Mouse (Mus musculus) CH12F3 (cell line): Measurements from ENCODE around the gene Hspb7.

Experiments used
- in situ Hi-C: fragments of 300-500 bp; cut with MboI; formaldehyde crosslinking; loops from 2 replicates; pipeline ENCODE4 v1.14.3; 2020; ENCODE audit warnings: low sequenced_read_pairs

Gene Hspb7

DNA sequence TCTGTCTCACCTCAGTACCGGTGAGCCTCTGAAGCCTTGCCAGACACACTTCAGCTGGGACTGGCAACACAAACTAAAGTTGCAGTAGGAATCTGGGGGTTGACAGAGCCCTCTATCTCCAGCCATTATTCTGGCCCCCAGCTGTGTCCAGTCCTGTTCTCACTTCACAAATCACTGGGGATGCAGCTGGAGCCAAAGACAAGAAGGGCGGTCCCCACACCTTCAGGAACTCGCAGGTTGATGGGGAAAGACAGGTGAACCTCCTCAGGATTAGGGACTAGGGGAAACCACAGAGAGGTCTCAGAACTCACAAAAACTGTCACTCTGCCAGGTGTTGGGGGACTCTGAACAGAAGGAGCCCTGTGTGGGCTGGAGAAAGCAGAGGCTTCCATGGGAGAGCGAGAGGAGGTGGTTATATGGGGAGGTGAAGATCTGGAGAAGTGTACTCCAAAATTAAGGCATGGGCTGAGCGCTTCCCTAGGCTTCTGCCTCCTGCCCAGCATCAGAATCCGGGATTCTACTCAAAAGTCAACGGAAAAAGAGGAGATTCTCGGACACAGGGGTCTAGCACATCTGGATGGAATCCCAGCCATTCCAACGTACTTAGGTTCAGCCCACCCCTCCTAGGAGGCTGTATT is at the start of gene Hspb7:
Gene Hspb7, plus strand, starts transcription at position 588 of the 638 bp plus-strand sequence.
- in situ Hi-C loops, result no loop called here

DNA sequence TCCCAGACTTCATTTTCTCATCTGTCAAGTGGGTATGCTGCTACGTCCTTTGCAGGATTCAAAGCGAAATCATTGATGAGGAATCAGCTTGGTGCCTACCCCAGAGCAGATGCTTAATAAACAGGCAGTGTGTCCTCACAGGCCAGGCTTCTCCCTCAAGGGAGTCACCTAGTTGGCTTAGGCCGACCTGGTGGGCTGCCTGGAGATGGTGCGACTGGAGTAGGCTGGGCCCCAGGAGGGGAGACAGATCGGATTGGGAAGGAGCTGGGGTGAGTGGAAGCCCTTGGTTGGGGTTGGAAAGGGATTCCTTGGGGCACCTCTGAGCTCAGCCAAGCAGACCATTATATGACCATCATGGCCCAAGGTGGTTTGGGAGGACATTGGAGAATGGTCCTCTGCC is 48.2 kb upstream of the Hspb7 start:
- in situ Hi-C loops, result no loop called here

DNA sequence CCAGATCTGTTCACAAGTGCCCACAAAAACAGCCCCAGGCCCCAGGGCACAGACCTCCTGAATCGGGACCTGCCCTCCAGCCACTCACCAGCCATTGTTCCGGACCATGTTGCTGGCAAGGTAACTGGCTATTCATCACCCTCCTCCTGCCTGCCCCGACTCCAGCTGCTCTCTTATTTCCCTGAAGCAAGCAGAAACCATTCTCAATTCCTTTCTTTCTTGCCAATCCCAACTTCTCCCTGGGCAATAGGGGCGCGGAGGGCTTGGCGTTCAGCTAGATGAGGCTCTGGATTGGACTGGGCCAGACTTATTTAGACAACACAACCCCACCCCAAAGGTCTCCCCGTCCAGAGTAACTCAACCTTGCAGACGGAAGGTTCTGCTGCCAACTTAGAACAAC is 40.9 kb upstream of the Hspb7 start:
- in situ Hi-C loops, result no loop called here

DNA sequence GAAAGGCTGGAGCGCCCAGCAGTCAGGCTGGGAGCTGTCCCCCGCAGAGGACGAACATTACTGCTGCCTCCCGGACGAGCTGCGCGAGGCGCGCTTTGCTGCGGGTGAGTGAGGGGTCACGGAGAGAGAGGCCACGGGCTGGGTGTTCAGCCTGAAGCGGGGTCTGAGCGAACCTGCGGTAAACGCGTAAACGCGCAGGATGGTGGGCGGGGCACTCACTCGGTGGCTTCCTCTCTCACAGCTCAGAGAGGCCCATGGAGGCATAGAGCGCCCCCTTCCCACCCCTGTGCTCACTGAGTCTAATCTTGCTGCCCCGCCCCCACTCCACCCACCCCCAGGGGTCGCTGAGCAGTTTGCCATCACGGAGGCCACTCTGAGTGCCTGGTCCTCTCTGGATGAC is 38.2 kb upstream of the Hspb7 start:
- in situ Hi-C loops, result no loop called here

DNA sequence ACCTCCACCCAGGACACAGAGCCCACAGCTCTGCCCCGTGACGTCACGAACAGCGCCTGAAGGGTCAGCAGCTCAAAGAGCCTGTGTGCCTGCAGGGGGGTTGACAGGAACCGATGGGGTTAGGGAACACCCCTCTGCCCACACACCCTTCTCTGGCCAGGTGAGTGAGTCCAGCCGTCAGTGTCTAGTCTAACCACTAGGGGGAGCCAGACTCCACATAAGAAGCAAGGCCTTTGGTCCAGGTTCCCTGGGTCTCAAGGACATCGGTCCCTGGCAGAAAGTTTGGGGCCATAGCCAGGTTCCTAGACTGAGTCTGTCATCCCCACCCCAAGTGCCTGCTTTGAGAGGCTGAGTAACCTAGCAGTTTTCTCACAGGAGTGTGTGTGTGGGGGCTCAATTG is 35.3 kb upstream of the Hspb7 start:
- in situ Hi-C loops, result no loop called here

DNA sequence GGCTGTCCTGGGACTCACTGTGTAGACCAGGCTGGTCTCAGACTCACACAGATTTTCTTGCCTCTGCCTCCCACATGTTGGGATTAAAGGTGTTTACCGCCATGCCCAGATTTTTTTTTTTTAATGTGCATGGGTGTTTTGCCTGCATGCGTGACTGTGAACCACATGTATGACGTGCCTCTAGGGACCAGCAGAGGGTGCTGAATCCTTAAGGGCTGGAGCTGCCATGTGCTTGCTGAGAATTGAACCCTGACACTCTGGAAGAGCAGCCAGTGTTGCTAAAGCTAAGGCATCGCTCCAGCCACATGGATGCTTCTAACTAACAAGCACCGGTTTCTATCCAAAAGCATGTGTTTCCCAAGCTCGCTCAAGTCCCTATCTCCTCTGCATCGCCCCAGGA is 34.4 kb upstream of the Hspb7 start:
- in situ Hi-C loops, result no loop called here

DNA sequence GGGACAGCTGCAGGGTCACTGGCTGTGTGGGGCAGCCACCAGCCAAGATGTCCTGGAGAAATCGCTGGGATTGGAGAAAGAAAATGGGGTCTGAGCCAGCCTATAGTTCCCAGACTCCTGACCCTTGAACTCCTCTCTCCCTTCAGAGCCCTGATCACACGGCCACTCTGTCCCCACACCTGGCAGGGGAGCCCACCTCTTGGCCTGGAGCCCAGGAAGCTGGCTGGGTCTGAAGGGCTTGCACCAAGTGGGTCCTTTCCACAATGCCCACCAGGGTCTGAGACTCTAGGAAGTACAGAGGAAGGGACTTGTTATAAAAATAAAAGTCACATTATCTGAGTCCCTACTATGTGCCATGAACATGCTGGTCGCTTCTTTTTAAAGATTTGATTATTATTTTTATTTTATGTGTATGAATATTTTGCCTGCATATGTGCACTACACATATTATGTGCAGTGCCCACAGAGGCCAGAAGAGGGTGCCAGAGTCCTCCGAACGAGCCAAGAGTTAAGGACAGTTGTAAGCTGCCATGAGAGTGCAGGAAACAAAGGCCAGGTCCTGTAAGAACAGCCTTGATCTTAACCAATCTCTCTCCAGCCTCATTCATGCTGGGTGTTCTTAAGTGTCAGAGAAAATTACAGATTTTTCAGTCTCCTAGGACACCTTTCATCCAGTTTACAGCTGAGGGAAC is 33.3 kb upstream of the Hspb7 start:
- in situ Hi-C loops, result no loop called here

DNA sequence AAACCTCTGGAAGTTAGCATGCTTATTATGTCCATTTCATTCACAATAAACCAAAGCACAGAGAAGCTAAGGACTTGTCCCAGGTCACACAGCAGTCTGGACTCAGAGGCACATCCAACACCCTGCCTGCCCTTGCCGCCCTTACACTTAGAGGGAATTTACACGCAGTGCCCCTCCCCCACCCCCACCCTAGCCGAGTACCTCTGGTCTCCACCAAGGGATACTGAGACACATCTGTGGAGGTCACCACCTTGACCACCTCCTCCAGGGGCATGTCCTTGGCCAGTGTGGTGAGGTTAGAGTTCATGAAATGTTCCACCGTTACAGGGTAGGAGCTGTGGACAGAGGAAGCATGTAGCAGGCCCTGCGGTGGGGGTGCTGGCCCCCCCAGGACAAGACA is 32.6 kb upstream of the Hspb7 start:
- in situ Hi-C loops, result no loop called here

DNA sequence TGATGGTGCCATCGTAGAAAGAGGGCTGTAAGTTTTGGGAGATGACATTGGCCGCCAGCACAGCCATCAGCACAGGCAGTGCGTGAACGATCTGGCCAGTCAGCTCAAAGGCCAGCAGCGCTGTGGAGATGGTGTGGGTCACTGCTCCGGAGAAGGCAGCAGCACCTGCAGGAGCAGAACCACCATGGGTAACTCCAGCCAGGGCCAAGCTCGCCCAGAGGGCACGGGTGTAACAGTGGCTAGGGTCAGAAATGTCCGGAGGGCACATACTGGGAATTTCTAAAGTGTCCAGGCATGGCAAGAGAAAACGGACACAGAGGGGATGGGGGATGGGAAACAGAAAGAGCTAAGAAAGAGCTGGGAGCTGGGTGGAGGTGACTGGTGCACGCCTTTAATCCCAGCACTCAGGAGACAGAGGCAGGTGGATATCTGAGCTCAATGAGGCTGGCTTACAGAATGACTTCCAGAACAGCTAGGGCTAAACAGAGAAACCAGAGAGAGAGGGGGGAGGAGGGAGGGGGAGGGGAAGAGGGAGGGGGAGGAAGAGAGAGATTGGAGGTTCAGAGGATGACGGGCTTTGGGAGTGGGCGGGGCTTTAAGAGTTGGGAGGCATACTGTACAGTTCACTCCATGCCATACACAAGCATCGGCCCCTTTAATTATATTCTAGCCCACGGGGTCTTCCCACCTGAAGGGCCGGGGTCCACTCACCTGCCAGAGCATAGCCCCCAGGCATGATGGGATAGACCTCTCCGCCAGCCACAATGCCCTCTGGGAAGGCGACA is 31.0 kb upstream of the Hspb7 start:
- in situ Hi-C loops, result no loop called here

DNA sequence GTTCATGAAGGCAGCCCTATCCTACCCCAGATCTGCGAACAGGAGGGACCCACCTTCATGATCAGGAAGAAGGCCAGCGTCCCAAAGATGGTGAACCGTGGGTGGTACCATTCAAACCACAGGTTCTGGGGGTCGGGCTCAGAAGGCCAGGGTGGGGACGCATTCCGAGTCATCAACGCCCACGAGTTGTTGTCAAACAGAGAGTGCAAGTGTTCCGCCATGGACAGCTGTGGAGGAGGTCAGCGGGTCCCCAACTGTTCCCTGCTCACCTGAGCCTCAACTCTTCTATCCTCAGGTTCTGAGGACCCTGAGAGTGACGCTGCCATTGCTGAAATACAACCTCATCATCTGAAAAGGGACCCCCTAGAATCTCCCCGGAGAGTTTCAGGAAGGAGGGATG is 29.3 kb upstream of the Hspb7 start:
- in situ Hi-C loops, result no loop called here

DNA sequence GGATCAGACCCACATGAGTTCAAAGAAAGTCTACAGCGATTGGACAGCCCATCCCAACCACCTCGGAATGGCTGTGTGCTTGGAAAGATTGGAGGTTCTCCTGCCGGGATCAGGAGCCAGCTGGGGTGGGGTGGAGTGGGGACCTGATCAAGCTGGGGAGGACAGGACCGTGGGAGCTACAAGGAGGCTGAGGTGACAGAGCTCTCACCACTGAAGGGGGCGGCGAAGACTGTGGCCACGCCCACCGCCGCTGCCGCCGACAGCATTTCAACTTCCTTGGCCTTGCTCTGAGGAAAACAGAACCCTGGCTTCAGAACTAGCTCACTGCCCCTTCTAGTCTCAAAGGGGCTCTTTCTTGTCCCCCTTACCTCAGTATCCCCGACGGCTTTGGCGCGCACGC is 25.8 kb upstream of the Hspb7 start:
- in situ Hi-C loops, result no loop called here

DNA sequence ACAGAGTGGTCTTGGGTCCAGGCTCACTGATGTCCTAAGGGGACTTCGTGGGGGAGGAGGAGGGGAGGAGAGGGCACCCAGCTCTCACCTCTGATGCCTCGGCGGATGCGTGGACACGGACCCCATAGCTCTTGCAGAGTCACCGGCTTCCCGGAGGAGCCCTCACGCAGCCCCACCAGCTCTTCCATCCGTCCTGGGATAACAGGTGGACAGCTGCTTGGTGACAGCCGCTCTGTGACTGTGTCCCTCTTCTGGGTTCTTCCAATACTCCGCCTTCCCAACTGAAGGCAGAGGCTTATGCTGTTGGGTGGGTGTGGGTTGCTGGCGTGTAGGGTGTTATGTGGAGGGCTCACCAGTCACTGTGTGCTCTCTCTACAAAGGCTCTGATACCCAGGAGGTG is 22.7 kb upstream of the Hspb7 start:
- in situ Hi-C loops, result no loop called here

DNA sequence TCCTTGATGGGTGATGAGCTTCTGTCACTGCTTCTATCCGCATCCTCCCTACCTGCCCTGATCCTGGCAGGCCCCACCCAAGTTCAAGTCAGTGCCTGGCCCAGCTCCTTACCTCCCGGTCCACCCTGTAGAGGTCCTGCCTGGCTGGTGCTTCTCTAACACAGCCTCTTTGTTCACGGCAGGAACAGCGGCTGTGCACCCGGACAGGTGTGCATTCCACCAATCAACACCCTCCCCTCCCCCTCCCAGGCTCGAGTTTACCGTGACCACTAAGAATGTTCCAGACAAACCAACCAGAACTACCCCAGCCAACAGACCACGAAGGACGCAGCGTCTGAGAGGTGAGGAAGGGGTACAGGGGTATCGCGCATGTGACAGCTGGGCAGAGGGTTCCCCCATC is 22.0 kb upstream of the Hspb7 start, which contains the start of gene Clcnka:
Gene Clcnka, minus strand, starts transcription at position 180 of the 400 bp plus-strand sequence.
- in situ Hi-C loops, result no loop called here

DNA sequence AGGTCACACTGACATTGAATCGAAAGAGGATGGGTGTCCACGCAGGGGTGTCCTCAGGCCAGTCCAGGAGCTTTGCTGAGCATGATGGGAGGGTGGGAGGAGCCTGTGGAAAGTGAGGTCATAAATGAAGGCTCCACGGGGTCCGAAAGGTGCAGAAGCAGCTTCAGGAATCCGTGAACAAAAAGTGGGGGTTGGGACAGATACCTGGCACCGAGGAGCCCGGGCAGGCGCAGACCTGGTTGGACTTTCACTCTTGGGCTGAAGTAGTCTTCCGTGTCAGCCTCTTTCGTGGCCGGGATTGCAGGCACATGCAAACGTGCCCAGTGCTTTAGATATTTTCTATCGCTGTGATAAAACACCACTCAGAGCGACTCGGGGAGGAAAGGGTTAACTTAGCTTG is 20.4 kb upstream of the Hspb7 start:
- in situ Hi-C loops, result loop anchor here (10.0 kb wide), 1 partner anchor 185 kb away; no protein-coding TSS in a partner anchor

DNA sequence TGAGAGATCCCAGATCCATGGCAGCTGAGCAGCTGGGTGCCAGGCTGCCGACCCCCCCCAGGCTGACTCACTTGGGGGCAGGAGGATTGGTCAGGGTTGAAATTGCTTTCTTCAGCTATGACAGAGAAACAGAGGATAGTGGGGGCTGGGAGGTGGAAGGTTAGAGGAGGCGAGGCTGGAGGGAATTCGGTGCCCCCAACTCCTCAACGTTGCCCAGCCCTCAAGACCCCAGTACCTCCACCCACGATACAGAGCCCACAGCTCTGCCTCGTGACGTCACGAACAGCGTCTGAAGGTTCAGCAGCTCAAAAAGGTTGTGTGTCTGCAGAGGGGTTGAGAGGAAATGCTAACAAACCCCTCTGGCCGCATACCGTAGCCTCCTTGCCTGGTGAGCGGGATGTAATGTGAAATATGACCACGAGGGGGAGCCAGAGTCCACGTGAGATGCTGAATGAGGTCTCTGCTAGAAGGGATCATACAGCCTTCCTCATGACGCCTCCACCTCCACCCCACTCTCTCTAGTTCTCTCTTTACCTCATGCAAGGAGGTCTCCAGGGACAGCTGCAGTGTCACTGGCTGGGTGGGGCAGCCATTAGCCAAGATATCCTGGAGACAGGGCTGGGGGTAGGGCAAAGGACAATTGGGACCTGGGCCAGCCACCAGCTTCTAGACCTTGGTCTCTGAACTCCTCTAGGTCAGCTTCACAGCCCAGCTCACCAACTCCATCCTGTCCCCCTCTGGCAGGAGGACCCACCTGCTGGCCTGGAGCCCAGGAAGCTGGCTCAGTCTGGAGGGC is 15.9 kb upstream of the Hspb7 start:
- in situ Hi-C loops, result loop anchor here (10.0 kb wide), 1 partner anchor 180 kb away; no protein-coding TSS in a partner anchor

DNA sequence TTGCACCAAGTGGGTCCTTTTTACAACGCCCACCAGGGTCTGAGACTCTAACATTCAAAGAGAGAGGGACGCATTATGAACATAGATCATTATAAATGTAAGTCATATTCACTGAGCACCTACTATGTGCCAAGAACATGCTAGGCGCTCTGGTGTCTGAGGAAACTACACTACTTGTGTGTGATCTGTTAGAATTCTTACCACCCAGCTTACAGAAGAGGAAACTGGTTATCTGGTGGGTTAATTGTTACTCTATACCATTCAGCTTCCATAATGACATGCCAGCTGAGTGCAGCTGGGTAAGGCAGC is 15.3 kb upstream of the Hspb7 start:
- in situ Hi-C loops, result loop anchor here (10.0 kb wide), 1 partner anchor 180 kb away; no protein-coding TSS in a partner anchor

DNA sequence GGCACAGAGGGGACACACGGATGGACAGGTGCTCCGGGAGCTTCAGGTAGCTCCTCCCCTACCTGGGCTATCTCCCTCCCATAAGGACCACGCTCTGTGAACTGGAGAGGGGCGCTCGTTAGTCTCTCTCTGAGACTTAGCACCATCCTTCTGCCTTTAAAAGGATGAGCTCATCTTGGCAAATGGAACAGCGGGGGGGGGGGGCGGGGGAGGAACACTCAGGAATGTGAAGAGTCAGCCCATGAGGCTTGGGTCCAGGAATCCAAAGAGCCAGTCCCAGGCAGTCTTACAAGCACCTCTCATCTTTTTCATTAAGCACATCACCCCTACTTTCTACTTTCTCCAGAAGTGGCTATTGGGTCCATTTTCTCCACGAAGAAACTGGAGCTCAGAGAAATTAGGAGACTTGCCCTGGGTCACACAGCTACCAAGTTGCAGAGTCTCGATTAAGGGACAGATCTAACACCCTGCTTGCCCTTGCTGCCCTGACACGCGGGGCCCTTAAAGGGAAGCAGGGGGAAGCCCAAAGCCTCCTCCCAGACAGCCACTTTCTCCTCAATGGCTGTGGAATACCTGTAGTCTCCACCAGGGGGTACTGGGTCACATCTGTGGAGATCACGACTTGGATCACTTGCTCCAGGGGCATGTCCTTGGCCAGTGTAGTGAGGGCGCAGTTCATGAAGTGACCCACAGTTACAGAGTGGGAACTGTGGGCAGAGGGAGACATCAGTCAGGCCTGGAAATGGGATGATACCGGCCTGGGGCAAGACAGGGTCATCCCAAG is 13.9 kb upstream of the Hspb7 start:
- in situ Hi-C loops, result loop anchor here (10.0 kb wide), 1 partner anchor 178 kb away; no protein-coding TSS in a partner anchor

DNA sequence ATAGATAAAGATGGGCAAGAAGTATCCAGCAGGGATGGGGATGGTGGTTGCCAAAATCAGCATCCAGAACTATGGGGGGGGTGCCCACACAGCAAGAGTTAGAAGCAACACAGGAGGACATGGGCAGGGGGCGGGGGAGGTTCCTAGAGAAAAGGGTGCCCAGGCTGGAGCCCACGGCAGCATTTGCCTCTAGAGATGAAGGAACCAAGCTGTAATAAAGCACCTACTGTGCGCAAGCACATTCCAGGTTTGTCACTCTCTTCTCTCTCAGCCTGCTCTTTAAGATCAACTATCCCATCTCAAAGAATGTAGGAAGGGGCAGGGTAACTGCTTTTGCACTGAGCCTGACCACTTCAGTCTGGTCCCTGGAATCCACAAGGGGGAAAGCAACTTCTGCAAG is 12.0 kb upstream of the Hspb7 start:
- in situ Hi-C loops, result loop anchor here (10.0 kb wide), 1 partner anchor 176 kb away; no protein-coding TSS in a partner anchor

DNA sequence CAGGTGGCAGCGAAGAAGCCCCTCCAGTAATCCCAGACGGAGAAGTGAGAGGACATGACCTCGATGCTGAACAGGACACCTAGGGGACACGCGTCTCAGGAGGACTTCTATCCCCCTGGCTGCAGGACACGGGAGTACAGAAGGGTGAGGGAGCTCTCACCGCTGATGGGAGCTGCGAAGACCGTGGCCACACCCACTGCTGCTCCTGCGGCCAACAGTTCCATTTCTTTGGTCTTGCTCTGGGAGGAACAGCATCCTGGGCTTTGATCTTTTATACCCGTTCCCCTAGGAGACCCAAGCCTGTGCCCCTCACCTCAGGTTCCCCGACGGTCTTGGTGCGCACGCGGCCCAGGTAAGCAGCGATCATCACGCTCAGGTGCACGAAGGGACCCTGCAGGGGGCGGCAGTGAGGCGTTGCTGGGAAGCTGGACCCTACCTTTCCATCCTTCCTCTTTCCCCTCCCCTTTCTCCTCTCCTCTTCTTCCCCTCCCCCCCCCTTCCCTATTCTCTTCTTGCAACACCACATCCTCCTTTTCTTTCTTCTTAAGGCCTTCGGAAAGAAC is 9.1 kb upstream of the Hspb7 start:
- in situ Hi-C loops, result no loop called here

DNA sequence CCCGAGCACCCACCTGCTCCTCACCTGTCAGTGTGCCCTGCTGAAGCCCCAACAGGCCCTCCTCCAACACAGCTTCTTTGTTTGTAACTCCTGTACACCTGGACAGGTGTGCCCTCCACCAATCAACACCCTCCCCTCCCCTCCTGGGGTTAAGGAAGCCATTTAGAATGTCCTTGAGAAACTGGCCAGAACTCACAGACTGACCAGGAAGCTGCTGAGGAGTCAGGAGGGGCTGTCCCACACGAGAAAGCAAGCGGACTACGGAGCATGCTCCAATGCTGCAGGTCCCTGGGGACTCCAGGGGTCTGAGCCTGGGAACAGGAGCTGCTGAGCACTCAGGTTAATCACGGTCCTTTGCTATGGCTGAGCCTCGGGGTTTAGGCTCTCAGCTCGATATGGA is 4.7 kb upstream of the Hspb7 start, which contains the start of gene Clcnkb:
Gene Clcnkb, minus strand, starts transcription at position 91 of the 400 bp plus-strand sequence.
- in situ Hi-C loops, result no loop called here
